Mouse (Mus musculus): Measurements from ENCODE around the gene Clec11a. TPM values are rescaled to one million over a fixed set of nuclear protein-coding genes. Genes with fewer than 3 reads are reported as not detected.
A peak's percentile ranks its signal among the peaks of the same experiment; 100 is the strongest.

The Clec11a gene
- total and polyA plus RNA-seq, 3 experiments, result 0.33 to 0.39 TPM; not detected in 1

DNA sequence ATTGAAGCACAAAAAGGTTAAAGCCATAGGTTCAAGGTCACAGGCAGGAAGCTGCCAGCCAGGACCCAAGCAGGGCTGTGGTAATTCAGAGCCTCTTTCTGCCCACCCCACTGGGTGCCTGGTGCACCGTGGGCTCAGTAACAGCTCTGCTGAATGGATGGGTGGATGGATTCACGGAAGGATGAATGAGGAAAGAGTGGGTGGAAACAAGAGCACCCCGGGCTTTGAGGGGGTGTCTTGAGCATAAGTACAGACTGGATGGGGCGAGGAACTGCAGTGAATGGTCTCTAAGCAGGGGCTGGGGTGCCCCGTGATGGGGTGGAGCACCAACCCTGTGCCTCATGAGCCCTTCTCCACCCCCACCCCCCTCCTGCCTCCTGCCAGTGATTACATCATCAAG is 35.0 kb upstream of the Clec11a start:
- Histone ChIP-seq H3K27ac (ENCODE audit: control insufficient read depth, low read depth, low read length) (peak overlapping the region; percentile 88), H3K4me1 (ENCODE audit: control insufficient read depth in 1 of 2, insufficient read depth in 2 of 2, low read length in 2 of 2) (peaks cover 2 to 9% of the 10 kb centered on the region in 2 experiments; a peak in 2 of 4 replicates), H3K36me3 (ENCODE audit: control insufficient read depth in 1 of 2, insufficient read depth in 2 of 2, low read length in 2 of 2) (peaks cover 0 to 5% of the 10 kb centered on the region in 2 experiments; a peak in 3 of 4 replicates), H3K79me2 (ENCODE audit: control insufficient read depth, insufficient read depth, low read length, poor library complexity) (no peaks in the 10 kb centered on the region), H3K4me3 (ENCODE audit: control insufficient read depth in 1 of 2, insufficient read depth in 1 of 2, low read depth in 2 of 2, low read length in 2 of 2) (peak overlapping the region; percentile 28 to 52; a peak in 3 of 4 replicates), H3K9ac (ENCODE audit: control insufficient read depth, low read depth, low read length, poor library complexity, severe bottlenecking) (peak overlapping the region; percentile 43), H3K27me3 (ENCODE audit: control insufficient read depth in 1 of 2, insufficient read depth in 2 of 2, low read length in 2 of 2) (no peaks in the 10 kb centered on the region), H3K9me3 (replicated peaks; ENCODE audit: insufficient read depth, low read length) (no peaks in the 10 kb centered on the region)
- DNase-seq (ENCODE audit: low read depth, low spot score), result peak; percentile 33
- TF ChIP-seq USF1 (IDR thresholded peaks at IDR 0.05; ENCODE audit: low read depth, low read length) (no peak), ETS1 (IDR thresholded peaks at IDR 0.05; ENCODE audit: low read depth, low read length) (no peak), MAX (IDR thresholded peaks at IDR 0.05; ENCODE audit: low read length) (no peak)

DNA sequence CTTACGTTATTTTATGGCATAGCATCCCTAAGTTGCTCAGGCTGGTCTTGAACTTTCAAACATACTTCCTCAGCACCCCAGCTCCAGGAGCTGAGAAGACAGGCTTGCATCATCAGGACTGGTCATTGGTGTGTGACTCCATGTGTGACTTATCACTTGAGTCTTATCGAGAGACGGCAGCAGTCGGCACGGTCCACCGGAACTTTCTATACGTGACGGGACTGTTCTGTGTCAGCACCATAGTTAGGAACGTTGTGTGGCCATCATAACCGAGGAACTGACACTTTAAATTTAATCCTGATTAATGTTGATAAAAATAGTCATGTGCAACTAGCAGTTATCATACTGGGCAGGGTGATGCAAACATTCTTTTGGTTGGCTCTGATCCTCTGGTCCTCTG is 34.4 kb upstream of the Clec11a start:
- Histone ChIP-seq H3K9ac (ENCODE audit: control insufficient read depth, low read depth, low read length, poor library complexity, severe bottlenecking) (peak overlapping the region; percentile 43), H3K36me3 (ENCODE audit: control insufficient read depth in 1 of 2, insufficient read depth in 2 of 2, low read length in 2 of 2) (peaks cover 0 to 5% of the 10 kb centered on the region in 2 experiments; a peak in 3 of 4 replicates), H3K9me3 (replicated peaks; ENCODE audit: insufficient read depth, low read length) (no peaks in the 10 kb centered on the region), H3K79me2 (ENCODE audit: control insufficient read depth, insufficient read depth, low read length, poor library complexity) (no peaks in the 10 kb centered on the region), H3K27me3 (ENCODE audit: control insufficient read depth in 1 of 2, insufficient read depth in 2 of 2, low read length in 2 of 2) (no peaks in the 10 kb centered on the region), H3K4me3 (ENCODE audit: control insufficient read depth in 1 of 2, insufficient read depth in 1 of 2, low read depth in 2 of 2, low read length in 2 of 2) (peak overlapping the region in 1 of 2 experiments; percentile 42; a peak in 2 of 4 replicates), H3K4me1 (ENCODE audit: control insufficient read depth in 1 of 2, insufficient read depth in 2 of 2, low read length in 2 of 2) (peaks cover 2 to 9% of the 10 kb centered on the region in 2 experiments; a peak in 2 of 4 replicates), H3K27ac (ENCODE audit: control insufficient read depth, low read depth, low read length) (peak overlapping the region; percentile 88)
- DNase-seq (ENCODE audit: low read depth, low spot score), result peak; percentile 71
- no peak for TF ChIP-seq GABPA (IDR thresholded peaks at IDR 0.05; ENCODE audit: low read depth, low read length)
- no peak for TF ChIP-seq ZMIZ1 (IDR thresholded peaks at IDR 0.05; ENCODE audit: low read depth, low read length)
- TF ChIP-seq TCF12 (IDR thresholded peaks at IDR 0.05; ENCODE audit: low read depth, low read length), result peak; percentile 69
- peak; percentile 27; the same call in 1 of the 2 replicates for TF ChIP-seq MYB (IDR thresholded peaks at IDR 0.05; ENCODE audit: low read depth, low read length)
- peak; percentile 72 for TF ChIP-seq TAL1 (IDR thresholded peaks at IDR 0.05; ENCODE audit: low read length)
- TF ChIP-seq EP300 (IDR thresholded peaks at IDR 0.05; ENCODE audit: low read depth in 1 of 2, low read length in 2 of 2), result peak; percentile 36 to 80; a peak in 2 of 4 replicates
- peak; percentile 86 for TF ChIP-seq BHLHE40 (IDR thresholded peaks at IDR 0.05; ENCODE audit: borderline replicate concordance, low read depth, low read length)
- TF ChIP-seq GATA1 (IDR thresholded peaks at IDR 0.05; ENCODE audit: low read depth, low read length), result peak; percentile 27
- peak; percentile 36; the same call in 1 of the 2 replicates for TF ChIP-seq USF1 (IDR thresholded peaks at IDR 0.05; ENCODE audit: low read depth, low read length)
- no peak for TF ChIP-seq MEF2A (IDR thresholded peaks at IDR 0.05; ENCODE audit: extremely low read depth, insufficient replicate concordance, low read depth, low read length, poor library complexity, severe bottlenecking)
- TF ChIP-seq SIN3A (IDR thresholded peaks at IDR 0.05; ENCODE audit: low read length), result peak; percentile 69
- TF ChIP-seq ETS1 (IDR thresholded peaks at IDR 0.05; ENCODE audit: low read depth, low read length), result peak; percentile 90
- TF ChIP-seq JUND (IDR thresholded peaks at IDR 0.05; ENCODE audit: low read depth, low read length), result no peak

Data from MEL (cell line).